Mouse (Mus musculus): ENCODE measurements around the gene Casp6.

Casp6 gene

GRCm38 (mm10) chr3:129901271-129901809 is at the start of gene Casp6:
Casp6 (plus strand) TSS chr3:129901425.
- DNase-seq, result peak; percentile 89

GRCm38 (mm10) chr3:129862592-129862991 is 38.6 kb upstream of the Casp6 start:
- DNase-seq, result no peak

GRCm38 (mm10) chr3:129863698-129864097 is 37.5 kb upstream of the Casp6 start:
- peak; percentile 19 for DNase-seq

GRCm38 (mm10) chr3:129877327-129877726 is 23.9 kb upstream of the Casp6 start:
- no peak for DNase-seq

GRCm38 (mm10) chr3:129878405-129879021 is 22.7 kb upstream of the Casp6 start, which contains the start of gene Pla2g12a:
Pla2g12a (plus strand) TSS chr3:129878606.
- DNase-seq, result peak; percentile 96

GRCm38 (mm10) chr3:129879131-129879757 is 22.0 kb upstream of the Casp6 start:
- peak; percentile 62 for DNase-seq

GRCm38 (mm10) chr3:129879913-129880312 is 21.3 kb upstream of the Casp6 start:
- no peak for DNase-seq

GRCm38 (mm10) chr3:129880925-129881593 is 20.2 kb upstream of the Casp6 start:
- no peak for DNase-seq

- DNase-seq, result no peak
Measured at GRCm38 (mm10) chr3:129885577-129885976, 15.6 kb upstream of the Casp6 start.

GRCm38 (mm10) chr3:129886430-129886829 is 14.8 kb upstream of the Casp6 start:
- no peak for DNase-seq

GRCm38 (mm10) chr3:129887779-129888517 is 13.3 kb upstream of the Casp6 start:
- DNase-seq, result no peak

GRCm38 (mm10) chr3:129892003-129892402 is 9.2 kb upstream of the Casp6 start:
- no peak for DNase-seq

- DNase-seq, result no peak
Measured at GRCm38 (mm10) chr3:129893143-129893542, 8.1 kb upstream of the Casp6 start.

GRCm38 (mm10) chr3:129896591-129896990 is 4.6 kb upstream of the Casp6 start:
- no peak for DNase-seq

GRCm38 (mm10) chr3:129898886-129899285 is 2.3 kb upstream of the Casp6 start:
- DNase-seq, result peak; percentile 31

- DNase-seq, result no peak
Measured at GRCm38 (mm10) chr3:129903369-129903768, 2.1 kb downstream of the Casp6 start.

GRCm38 (mm10) chr3:129903866-129904265 is 2.6 kb downstream of the Casp6 start:
- DNase-seq, result no peak

- DNase-seq, result no peak
Measured at GRCm38 (mm10) chr3:129904381-129905132, 3.3 kb downstream of the Casp6 start.

GRCm38 (mm10) chr3:129912025-129912424 is 10.8 kb downstream of the Casp6 start:
- no peak for DNase-seq

GRCm38 (mm10) chr3:129913241-129913640 is 12.0 kb downstream of the Casp6 start:
- DNase-seq, result no peak

- no peak for DNase-seq
Measured at GRCm38 (mm10) chr3:129917424-129917823, 16.2 kb downstream of the Casp6 start.

- DNase-seq, result peak; percentile 74
Measured at GRCm38 (mm10) chr3:129918434-129918833, 17.2 kb downstream of the Casp6 start.
